Mouse (Mus musculus) neutrophil, adult 5-6 weeks (primary cell): Measurements from ENCODE around the gene Cgnl1. TPM values are rescaled to one million over a fixed set of nuclear protein-coding genes. Genes with fewer than 3 reads are reported as not detected.

ENCODE experiments used
- ATAC-seq: fragments of 151-379, 151-347 bp; 2 replicates; pipeline ENCODE4 v1.8.0; 2017; ENCODE audit warnings: mild to moderate bottlenecking, moderate TSS enrichment; ENCODE audit not compliant: insufficient number of reproducible peaks, poor library complexity, low FRiP score, severe bottlenecking; ENCODE audit errors: extremely low read depth
- total RNA-seq: library from RNA; stranded (forward); fragments of 200-1000 nt; gene quantifications from 2 replicates; pipeline ENCODE4 v1.2.3, GENCODE M21; 2017

The Cgnl1 gene
- 2.1 and 2.9 TPM in 2 replicates for total RNA-seq

GRCm38 (mm10) chr9:71770991-71771767 lies at the start of gene Cgnl1:
Gene Cgnl1, minus strand, starts transcription at chr9:71771602.
- no peak for ATAC-seq

- ATAC-seq: no peak
Measured at GRCm38 (mm10) chr9:71818453-71818852, 47.1 kb upstream of the Cgnl1 start.

- ATAC-seq: no peak
Measured at GRCm38 (mm10) chr9:71816121-71816520, 44.7 kb upstream of the Cgnl1 start.

- no peak for ATAC-seq
Measured at GRCm38 (mm10) chr9:71813565-71813964, 42.2 kb upstream of the Cgnl1 start.

GRCm38 (mm10) chr9:71812914-71813313 lies 41.5 kb upstream of the Cgnl1 start:
- no peak for ATAC-seq

- no peak for ATAC-seq
Measured at GRCm38 (mm10) chr9:71812402-71812801, 41.0 kb upstream of the Cgnl1 start.

- ATAC-seq: no peak
Measured at GRCm38 (mm10) chr9:71811404-71811803, 40.0 kb upstream of the Cgnl1 start.

- ATAC-seq: no peak
Measured at GRCm38 (mm10) chr9:71810723-71811122, 39.3 kb upstream of the Cgnl1 start.

GRCm38 (mm10) chr9:71808640-71809254 lies 37.3 kb upstream of the Cgnl1 start:
- ATAC-seq: no peak

GRCm38 (mm10) chr9:71807801-71808200 lies 36.4 kb upstream of the Cgnl1 start:
- ATAC-seq: no peak

- ATAC-seq: no peak
Measured at GRCm38 (mm10) chr9:71806422-71806805, 35.0 kb upstream of the Cgnl1 start.

GRCm38 (mm10) chr9:71805646-71806421 lies 34.4 kb upstream of the Cgnl1 start:
- no peak for ATAC-seq

- ATAC-seq: no peak
Measured at GRCm38 (mm10) chr9:71804116-71804515, 32.7 kb upstream of the Cgnl1 start.

- no peak for ATAC-seq
Measured at GRCm38 (mm10) chr9:71803281-71803680, 31.9 kb upstream of the Cgnl1 start.

GRCm38 (mm10) chr9:71799598-71799997 lies 28.2 kb upstream of the Cgnl1 start:
- ATAC-seq: no peak

GRCm38 (mm10) chr9:71798176-71798575 lies 26.8 kb upstream of the Cgnl1 start:
- no peak for ATAC-seq

GRCm38 (mm10) chr9:71777404-71777803 lies 6.0 kb upstream of the Cgnl1 start:
- no peak for ATAC-seq

- no peak for ATAC-seq
Measured at GRCm38 (mm10) chr9:71776337-71776736, 4.9 kb upstream of the Cgnl1 start.

- no peak for ATAC-seq
Measured at GRCm38 (mm10) chr9:71773563-71773962, 2.2 kb upstream of the Cgnl1 start.

- ATAC-seq: no peak
Measured at GRCm38 (mm10) chr9:71772338-71772737, 936 bp upstream of the Cgnl1 start.
